Mouse (Mus musculus) cerebellum, adult 9-10 months (tissue): ENCODE data around the gene Fbxo10.
"Not testable (repeated sequence)": the region's sequence is repeated elsewhere in the genome, so short reads cannot be mapped to it uniquely, and the experiment has no call there.

ENCODE experiments used
- DNase-seq: peaks from one replicate; pipeline ENCODE4 v3.0.0; 2022

The Fbxo10 gene

GRCm38 (mm10) chr4:44998071-44998470 lies 86.3 kb downstream of the Fbxo10 start:
- DNase-seq: no peak

DNA sequence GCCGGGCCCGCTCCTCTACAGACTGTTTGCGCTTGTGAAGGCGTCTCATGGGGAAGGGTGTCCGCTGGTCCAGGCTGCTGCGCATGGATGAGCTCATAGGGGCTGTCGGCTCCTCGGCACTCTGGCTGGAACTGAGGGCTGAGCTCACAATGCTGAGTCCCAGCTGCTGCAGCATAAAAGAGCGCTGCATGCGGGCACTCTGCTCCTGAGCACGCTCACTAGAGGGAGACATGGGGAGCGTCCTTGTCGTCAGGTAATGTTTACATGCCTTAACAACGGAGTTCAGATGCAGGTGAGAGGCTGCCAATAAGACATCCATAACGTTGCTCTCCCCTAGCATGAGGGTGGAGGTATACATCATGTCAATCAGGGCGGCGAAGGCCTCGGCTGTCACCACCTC lies 89.6 kb downstream of the Fbxo10 start:
- DNase-seq: no peak

- DNase-seq: no peak
These were observed 90.6 kb downstream of the Fbxo10 start for GRCm38 (mm10) chr4:44993847-44994246.

DNA sequence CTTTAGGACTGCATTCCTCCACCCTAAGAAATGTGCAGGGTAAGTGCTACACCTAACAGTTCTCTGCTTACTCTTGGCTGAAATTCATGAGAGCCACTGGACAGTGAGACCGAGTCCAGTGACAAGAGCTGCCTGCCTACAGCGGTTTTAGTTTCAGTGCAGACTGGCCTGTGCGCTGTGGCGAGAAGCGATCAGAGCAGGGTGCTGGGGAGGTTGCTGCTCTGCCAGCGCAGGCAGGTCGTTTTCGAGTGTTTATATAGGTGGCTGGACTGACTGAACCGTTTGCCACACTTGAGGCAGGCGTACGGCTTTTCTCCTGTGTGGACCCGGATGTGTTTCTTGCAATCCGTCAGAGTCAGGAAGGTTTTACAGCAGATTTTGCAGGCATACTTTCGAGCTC lies 91.2 kb downstream of the Fbxo10 start:
- not testable (repeated sequence) for DNase-seq

DNA sequence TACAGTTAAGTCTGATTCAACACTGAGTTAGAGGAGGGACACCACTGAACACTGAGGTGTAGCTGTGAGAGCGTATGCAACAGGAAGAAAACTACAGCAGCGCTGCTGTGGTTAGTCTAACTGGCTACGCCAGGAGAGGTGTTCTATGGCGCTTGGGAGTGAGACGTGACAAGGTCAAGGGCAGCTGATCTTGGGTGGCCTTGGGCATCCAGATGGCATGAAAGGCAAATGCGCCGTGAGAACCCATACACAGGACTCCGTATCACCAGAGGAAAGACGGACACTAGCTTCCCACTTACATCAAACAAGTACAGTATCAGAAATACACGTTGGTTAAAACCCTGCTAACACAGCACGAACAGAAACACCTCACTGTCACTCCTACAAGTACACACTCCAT lies 92.1 kb downstream of the Fbxo10 start:
- DNase-seq: not testable (repeated sequence)

DNA sequence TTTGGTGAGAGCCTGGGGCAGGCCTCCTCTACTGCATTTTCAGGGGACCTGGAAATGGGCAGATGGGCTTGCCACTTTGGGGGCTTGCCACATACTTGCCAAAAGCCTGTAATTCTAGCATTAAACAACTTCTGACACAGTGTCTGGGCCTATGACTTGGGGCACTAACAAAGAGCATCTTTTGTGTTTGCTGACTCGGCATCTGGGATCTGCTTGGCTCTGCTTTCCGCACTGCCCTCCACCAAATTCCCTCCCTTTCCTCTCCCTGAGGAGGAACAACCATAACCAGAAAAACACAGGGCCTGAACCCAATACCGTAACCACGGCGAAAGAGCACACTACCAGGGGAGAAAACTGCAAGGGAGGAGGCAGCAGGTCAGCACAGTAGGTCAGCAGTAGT lies 93.8 kb downstream of the Fbxo10 start:
- DNase-seq: no peak
